Mouse (Mus musculus): ENCODE data around the gene Olfr203.
"Not testable (repeated sequence)": the region's sequence is repeated elsewhere in the genome, so short reads cannot be mapped to it uniquely, and the experiment has no call there.

DNA sequence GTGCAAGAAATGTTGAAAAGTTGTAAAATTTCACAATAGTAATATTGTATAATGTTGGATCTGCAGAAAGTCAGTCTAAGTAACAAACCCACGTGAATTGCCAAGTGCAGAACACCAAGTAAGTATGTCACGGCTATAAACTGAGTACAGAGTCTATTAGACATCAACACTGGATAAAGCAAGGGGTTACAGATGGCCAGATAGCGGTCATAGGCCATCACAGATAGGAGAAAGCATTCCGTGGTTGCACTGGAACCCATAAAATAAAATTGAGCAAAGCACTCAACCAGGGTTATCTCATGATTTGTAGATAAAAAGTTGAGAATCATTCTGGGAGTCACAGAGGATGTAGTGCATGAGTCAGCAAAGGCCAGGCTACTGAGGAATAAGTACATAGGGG lies 29.6 kb upstream of the Olfr203 start:
- not testable (repeated sequence) for TF ChIP-seq CTCF, EP300 (IDR thresholded peaks at IDR 0.05; ENCODE audit: low read depth)

Data from liver, postnatal 0 days (tissue).